Mouse (Mus musculus) embryonic facial prominence, embryonic 12.5 days (tissue): Measurements from ENCODE around the gene Ugt1a7c. TPM values are rescaled to one million over a fixed set of nuclear protein-coding genes. Genes with fewer than 3 reads are reported as not detected.

ENCODE experiments used
- ATAC-seq: fragments of 200-750 bp; cut with Nextera tagmentation; 2 replicates; pipeline ENCODE4 v1.8.0; 2017; ENCODE audit not compliant: insufficient number of reproducible peaks, insufficient read depth, low FRiP score, low TSS enrichment
- H3K27ac ChIP-seq: fragments of 300-500 bp; sonication (generic); 2 replicates; pipeline ENCODE4 v1.5.1; 2016; ENCODE audit warnings: mild to moderate bottlenecking
- H3K27me3 ChIP-seq: fragments of 300-500 bp; sonication (generic); 2 replicates; pipeline ENCODE4 v1.6.1; 2016; ENCODE audit warnings: mild to moderate bottlenecking, moderate library complexity
- H3K36me3 ChIP-seq: fragments of 300-500 bp; sonication (generic); 2 replicates; pipeline ENCODE4 v1.6.1; 2016; ENCODE audit warnings: mild to moderate bottlenecking
- H3K4me1 ChIP-seq: fragments of 300-500 bp; sonication (generic); 2 replicates; pipeline ENCODE4 v1.6.1; 2016
- H3K4me2 ChIP-seq: fragments of 300-500 bp; sonication (generic); replicated peaks from 2 replicates; pipeline ENCODE4 v1.6.1; 2016; ENCODE audit warnings: mild to moderate bottlenecking, moderate library complexity
- H3K4me3 ChIP-seq: fragments of 300-500 bp; sonication (generic); 2 replicates; pipeline ENCODE4 v1.5.1; 2016; ENCODE audit warnings: mild to moderate bottlenecking
- H3K9ac ChIP-seq: fragments of 300-500 bp; sonication (generic); 2 replicates; pipeline ENCODE4 v1.6.1; 2016; ENCODE audit warnings: mild to moderate bottlenecking, moderate library complexity
- H3K9me3 ChIP-seq: fragments of 300-500 bp; sonication (generic); 2 replicates; pipeline ENCODE4 v1.6.1; 2016; ENCODE audit warnings: mild to moderate bottlenecking, moderate library complexity
- WGBS: fragments of 180-500 bp; shearing (Covaris S2); methylation state at CpG from one replicate; pipeline ENCODE4 v1.1.7; 2016; 5-methylcytosine and 5-hydroxymethylcytosine counted together
- polyA plus RNA-seq: library from polyadenylated mRNA; unstranded; fragments of >200 nt; fragmentation: Nextera tagmentation; extraction: Ambion mirVana; gene quantifications from 2 replicates; pipeline ENCODE4 v1.2.1, GENCODE M21; 2016

Ugt1a7c gene
- polyA plus RNA-seq, 1 experiment from 2014 or later, result 0.63 TPM

DNA sequence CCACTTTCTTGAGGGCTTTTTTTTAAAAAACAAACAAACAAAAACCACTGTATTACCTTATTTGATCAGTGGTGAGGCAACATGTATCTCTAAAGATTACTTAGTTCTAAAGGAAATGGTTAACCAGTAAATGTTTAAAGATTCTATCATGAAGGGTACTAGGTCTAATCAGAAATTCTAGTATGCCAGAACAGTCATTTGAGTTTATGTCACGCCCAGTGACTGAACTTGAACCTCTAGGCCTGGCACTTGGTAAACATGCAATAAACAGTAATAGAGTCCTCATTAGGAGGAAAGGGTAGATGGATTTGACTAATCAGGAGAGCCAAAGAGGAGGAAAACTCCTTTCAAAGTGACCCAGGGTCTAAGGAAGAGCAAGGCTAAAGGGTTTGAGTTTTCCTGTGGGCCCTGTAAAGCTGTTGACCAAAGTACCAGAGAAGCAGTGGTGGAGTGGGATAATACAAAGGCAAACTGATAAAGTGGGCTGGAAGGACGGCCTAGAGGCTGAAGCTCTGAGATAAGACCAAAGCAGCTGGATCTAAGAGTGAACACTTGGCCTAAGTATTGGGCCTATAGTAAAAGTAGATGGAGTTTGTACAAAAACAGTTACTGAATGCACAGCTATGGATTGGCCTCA, 112.1 kb downstream of the Ugt1a7c start:
- H3K36me3 ChIP-seq, result no peaks in the 10 kb centered on the region
- no peaks in the 10 kb centered on the region for H3K27me3 ChIP-seq
- H3K4me2 ChIP-seq, result no peak overlapping the region
- no peak for ATAC-seq
- H3K27ac ChIP-seq, result no peak overlapping the region
- no peak overlapping the region for H3K4me3 ChIP-seq
- peaks cover 19% of the 10 kb centered on the region for H3K9me3 ChIP-seq
- peaks cover 6% of the 10 kb centered on the region for H3K4me1 ChIP-seq
- no peak overlapping the region for H3K9ac ChIP-seq
- WGBS, result 81% methylated on average over 2 of the region's 2 CpGs

DNA sequence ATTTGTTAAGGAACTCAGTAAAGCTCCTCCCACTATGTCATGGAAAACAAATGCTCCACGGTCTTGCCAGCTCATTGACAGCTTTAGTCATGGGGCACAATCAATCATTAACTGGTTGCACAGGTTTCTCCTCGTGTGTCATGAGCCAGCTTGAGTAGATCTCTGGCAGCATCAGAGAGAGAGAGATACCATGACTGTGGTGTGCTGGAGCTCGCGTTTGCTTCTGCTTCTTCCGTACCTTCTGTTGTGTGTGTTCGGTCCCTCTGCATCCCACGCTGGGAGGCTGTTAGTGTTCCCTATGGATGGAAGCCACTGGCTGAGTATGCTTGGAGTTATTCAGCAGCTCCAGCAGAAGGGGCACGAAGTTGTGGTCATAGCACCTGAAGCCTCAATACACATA, 117.0 kb downstream of the Ugt1a7c start, which contains the start of gene Ugt1a1:
Ugt1a1 (plus strand) TSS at position 148 of the 400 bp plus-strand sequence.
- Histone ChIP-seq H3K4me1 (no peaks in the 10 kb centered on the region), H3K4me3 (no peak within 1 kb of the TSS), H3K36me3 (no peaks in the 10 kb centered on the region), H3K27ac (no peak within 1 kb of the TSS), H3K4me2 (no peak within 1 kb of the TSS), H3K27me3 (no peaks in the 10 kb centered on the region), H3K9ac (no peak within 1 kb of the TSS), H3K9me3 (peaks cover 51% of the 10 kb centered on the region)
- 67% methylated on average over 8 of the region's 8 CpGs for WGBS
- peak; percentile 1; the same call in 1 of the 2 replicates for ATAC-seq

DNA sequence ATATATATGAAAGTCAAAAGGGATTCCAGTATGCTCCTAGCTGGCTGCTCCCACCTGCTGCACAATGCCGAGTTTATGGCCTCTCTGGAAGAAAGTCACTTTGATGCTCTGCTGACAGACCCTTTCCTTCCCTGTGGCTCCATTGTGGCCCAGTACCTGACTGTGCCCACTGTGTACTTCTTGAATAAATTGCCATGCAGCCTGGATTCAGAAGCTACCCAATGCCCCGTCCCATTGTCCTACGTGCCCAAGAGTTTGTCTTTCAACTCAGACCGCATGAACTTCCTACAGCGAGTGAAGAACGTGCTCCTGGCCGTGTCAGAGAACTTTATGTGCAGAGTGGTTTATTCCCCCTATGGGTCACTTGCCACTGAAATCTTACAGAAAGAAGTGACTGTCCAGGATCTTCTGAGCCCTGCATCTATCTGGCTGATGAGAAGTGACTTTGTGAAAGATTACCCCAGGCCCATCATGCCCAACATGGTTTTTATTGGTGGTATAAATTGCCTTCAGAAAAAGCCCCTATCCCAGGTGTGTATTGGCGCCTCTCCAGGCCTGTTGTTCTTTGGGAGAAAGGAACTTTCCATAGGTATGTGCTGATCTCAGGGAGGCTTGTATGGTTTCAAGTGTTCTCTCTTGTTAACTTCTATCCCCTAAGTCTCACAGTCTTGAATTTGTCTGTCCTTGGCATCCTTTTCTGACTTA, 117.6 kb downstream of the Ugt1a7c start:
- Histone ChIP-seq H3K27me3 (no peaks in the 10 kb centered on the region), H3K27ac (no peak overlapping the region), H3K4me2 (no peak overlapping the region), H3K36me3 (no peaks in the 10 kb centered on the region), H3K9me3 (peaks cover 57% of the 10 kb centered on the region), H3K4me3 (no peak overlapping the region), H3K4me1 (no peaks in the 10 kb centered on the region), H3K9ac (no peak overlapping the region)
- WGBS, result 62% methylated on average over 8 of the region's 8 CpGs
- no peak; the same call in 1 of the 2 replicates for ATAC-seq

DNA sequence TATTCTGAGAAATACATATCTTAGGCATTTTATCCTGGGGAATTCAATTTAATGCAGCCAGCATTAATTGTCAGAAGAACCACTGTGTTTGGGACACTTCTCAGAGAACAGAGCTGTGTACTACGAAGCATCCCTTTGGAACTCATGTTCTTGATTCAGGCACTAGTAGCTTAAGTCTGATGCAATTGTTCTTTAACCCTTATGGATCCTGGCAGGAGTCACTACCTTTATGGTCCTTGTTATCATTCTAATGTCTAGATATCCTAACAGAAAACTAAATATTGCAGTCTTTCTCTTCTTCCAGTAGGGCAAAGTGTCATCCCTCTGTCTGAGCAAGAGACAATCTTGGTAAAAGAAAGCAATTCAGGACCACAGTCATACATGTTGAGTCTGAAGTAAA, 118.2 kb downstream of the Ugt1a7c start:
- H3K36me3 ChIP-seq, result no peaks in the 10 kb centered on the region
- H3K27ac ChIP-seq, result no peak overlapping the region
- no peaks in the 10 kb centered on the region for H3K27me3 ChIP-seq
- no peaks in the 10 kb centered on the region for H3K4me1 ChIP-seq
- ATAC-seq, result no peak
- WGBS, result 75% methylated on average over 1 of the region's 1 CpGs
- peaks cover 60% of the 10 kb centered on the region for H3K9me3 ChIP-seq
- H3K4me3 ChIP-seq, result no peak overlapping the region
- no peak overlapping the region for H3K9ac ChIP-seq
- no peak overlapping the region for H3K4me2 ChIP-seq

DNA sequence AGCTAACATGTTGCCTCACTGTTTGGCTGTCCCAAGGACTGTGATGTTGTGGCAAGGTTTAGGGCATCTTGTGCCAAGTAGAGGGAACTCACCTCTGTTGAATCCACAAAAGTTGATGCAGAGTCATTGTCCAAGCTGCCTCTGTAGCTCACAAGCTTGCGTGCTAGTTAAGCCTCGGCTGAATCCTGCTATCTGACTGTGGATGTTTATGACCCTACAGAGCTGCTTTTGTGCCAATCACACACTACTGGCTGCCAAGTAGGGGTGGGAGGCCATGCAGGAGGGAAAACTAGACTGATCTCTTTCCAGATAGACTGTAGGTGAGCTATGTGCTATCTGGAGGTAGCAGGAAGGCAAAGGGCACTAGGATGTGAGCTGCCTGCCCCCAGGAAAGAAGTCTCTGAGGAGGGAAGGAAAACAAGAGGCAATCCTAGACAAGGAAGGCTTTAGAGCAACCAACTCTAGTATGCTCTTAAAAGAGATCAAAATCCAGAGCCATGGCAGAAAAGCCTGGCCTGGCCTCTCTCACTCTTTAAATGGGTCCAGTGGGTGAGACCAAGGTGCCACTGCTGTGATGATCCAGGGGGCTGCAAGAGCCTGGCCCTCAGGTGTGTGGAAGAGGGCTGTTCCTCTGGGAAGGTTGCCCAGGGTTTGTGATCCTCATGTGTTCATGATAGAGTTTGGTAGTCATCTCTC, 119.1 kb downstream of the Ugt1a7c start:
- no peaks in the 10 kb centered on the region for H3K36me3 ChIP-seq
- H3K27me3 ChIP-seq, result no peaks in the 10 kb centered on the region
- H3K4me1 ChIP-seq, result no peaks in the 10 kb centered on the region
- WGBS, result 81% methylated on average over 2 of the region's 2 CpGs
- ATAC-seq, result no peak
- no peak overlapping the region for H3K27ac ChIP-seq
- no peak overlapping the region for H3K9ac ChIP-seq
- H3K4me3 ChIP-seq, result no peak overlapping the region
- no peak overlapping the region for H3K4me2 ChIP-seq
- peaks cover 60% of the 10 kb centered on the region for H3K9me3 ChIP-seq

DNA sequence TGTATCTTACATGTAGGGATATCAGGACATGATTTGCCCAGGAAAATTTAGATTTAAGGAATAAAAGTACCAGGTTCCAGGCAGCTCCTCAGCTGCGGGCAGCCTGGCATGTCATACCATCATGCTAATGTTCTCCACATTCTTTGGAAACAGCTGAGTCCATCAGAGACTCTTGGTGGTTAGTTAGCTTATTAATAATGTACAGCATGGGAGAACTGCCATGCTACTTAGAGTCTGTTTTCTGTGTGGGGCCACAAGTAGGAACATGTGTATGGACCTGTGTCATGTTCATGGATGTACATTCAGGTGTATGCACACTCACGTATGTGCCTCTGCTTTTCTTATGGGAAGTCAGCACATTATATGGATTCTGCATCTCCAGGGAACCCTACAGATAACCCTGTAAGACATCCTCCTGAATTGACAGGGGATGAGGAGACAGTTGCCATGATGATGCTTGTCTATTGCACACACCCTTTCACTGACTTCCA, 119.6 kb downstream of the Ugt1a7c start:
- Histone ChIP-seq H3K27me3 (no peaks in the 10 kb centered on the region), H3K4me2 (no peak overlapping the region), H3K4me1 (no peaks in the 10 kb centered on the region), H3K4me3 (no peak overlapping the region), H3K27ac (no peak overlapping the region), H3K9me3 (peaks cover 60% of the 10 kb centered on the region), H3K9ac (no peak overlapping the region), H3K36me3 (no peaks in the 10 kb centered on the region)
- no peak for ATAC-seq
- WGBS, result 78% methylated on average over 2 of the region's 2 CpGs

DNA sequence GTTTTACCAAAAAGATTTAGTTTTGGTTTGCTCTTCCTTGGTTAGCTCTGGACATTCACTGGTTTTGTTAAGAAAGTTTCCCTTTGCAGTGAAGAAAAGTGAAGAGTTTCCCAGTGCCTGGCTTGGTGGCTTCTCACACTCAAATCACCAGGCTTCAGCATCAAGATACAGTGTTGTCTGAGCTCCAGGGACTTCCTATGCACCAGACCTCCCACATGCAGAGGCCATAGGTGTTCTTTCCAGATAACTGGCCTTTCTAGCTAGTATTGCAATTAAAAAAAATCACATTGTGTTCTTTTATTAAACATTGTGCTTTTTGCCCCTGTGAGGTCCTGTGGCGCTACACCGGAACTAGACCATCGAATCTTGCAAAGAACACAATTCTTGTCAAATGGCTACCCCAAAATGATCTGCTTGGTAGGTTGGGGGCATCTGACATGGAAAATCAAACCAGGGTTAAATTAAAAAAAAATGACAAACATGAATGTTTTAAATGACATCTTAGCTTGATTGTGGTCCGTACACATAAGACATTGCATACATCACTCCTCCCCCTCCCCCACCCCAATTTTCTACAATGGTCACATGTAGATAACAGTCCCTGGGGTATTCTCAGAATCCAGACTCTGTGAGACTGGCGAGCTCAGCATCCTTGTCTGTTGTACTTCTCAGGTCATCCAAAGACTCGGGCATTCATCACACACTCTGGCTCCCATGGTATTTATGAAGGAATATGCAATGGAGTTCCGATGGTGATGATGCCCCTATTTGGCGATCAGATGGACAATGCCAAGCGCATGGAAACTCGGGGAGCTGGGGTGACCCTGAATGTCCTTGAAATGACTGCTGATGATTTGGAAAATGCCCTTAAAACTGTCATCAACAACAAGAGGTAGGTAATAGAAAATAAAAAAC, 120.9 kb downstream of the Ugt1a7c start:
- Histone ChIP-seq H3K36me3 (no peaks in the 10 kb centered on the region), H3K4me2 (no peak overlapping the region), H3K27me3 (no peaks in the 10 kb centered on the region), H3K9me3 (peaks cover 60% of the 10 kb centered on the region), H3K4me3 (no peak overlapping the region), H3K27ac (no peak overlapping the region), H3K4me1 (no peaks in the 10 kb centered on the region), H3K9ac (no peak overlapping the region)
- 69% methylated on average over 10 of the region's 10 CpGs for WGBS
- ATAC-seq, result no peak

DNA sequence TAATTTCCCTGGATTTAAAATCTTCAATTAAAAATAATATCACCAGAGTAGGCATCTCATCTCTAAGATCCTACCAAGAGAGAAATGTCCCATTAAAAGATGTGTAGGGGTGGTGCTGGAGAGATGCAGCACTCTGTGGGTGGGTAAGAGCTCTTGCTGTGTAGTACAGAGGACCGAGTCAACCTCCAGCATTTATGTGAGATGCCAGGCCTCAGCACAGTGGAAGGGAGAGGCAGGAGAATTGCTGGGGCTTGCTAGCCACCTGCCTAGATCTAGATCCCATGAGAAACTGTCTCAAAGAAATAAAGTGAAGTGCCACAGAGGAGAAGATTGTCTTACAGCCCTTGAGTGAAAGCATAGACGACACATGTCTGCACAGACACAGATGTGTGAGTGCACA, 121.7 kb downstream of the Ugt1a7c start:
- Histone ChIP-seq H3K4me3 (no peak overlapping the region), H3K4me1 (no peaks in the 10 kb centered on the region), H3K4me2 (no peak overlapping the region), H3K36me3 (no peaks in the 10 kb centered on the region), H3K9ac (no peak overlapping the region), H3K27me3 (no peaks in the 10 kb centered on the region), H3K9me3 (peaks cover 56% of the 10 kb centered on the region), H3K27ac (no peak overlapping the region)
- ATAC-seq, result no peak
- WGBS, result 52% methylated on average over 2 of the region's 2 CpGs

DNA sequence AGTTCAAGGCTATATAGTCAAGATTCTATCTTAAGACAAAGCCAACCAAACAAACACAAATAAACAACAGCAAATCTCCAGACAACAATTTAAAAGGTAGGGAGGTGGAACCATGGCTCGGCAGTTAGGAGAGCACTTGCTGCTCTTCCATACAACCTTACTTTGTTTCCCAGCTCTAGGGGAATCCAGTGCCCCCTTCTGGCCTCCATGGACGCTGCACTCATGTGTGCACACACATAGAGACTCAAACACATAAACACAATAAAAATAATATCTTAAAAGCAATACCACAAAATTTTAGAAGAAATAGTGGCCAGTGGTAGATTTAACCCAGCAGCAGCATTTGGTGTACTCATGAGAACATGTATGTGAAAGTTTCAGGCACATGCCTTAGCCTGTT, 122.3 kb downstream of the Ugt1a7c start:
- H3K4me3 ChIP-seq, result no peak overlapping the region
- WGBS, result 58% methylated on average over 2 of the region's 2 CpGs
- H3K27me3 ChIP-seq, result no peaks in the 10 kb centered on the region
- no peak for ATAC-seq
- H3K4me1 ChIP-seq, result no peaks in the 10 kb centered on the region
- no peak overlapping the region for H3K27ac ChIP-seq
- H3K9ac ChIP-seq, result no peak overlapping the region
- no peak overlapping the region for H3K4me2 ChIP-seq
- H3K36me3 ChIP-seq, result no peaks in the 10 kb centered on the region
- peaks cover 50% of the 10 kb centered on the region for H3K9me3 ChIP-seq

DNA sequence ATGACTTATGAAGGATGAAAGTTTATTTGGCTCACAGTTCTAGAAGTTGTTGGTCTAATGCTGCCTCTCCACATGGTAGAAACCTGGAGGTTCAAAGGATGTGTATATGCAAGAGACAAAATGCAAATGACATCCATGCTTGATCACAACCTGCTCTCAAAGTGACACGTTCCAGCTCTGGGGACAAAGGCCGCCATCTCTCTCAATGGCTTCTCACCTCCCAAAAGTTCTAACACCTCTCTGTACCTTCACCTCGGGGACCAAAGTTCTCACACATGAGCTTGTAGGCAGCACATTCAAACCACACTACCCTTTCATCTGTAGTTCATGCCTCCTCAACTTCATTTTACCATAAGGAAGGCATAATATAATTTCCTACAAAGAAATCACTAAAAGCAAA, 122.7 kb downstream of the Ugt1a7c start:
- 40% methylated on average over 3 of the region's 3 CpGs for WGBS
- H3K9me3 ChIP-seq, result peaks cover 46% of the 10 kb centered on the region
- no peak for ATAC-seq

DNA sequence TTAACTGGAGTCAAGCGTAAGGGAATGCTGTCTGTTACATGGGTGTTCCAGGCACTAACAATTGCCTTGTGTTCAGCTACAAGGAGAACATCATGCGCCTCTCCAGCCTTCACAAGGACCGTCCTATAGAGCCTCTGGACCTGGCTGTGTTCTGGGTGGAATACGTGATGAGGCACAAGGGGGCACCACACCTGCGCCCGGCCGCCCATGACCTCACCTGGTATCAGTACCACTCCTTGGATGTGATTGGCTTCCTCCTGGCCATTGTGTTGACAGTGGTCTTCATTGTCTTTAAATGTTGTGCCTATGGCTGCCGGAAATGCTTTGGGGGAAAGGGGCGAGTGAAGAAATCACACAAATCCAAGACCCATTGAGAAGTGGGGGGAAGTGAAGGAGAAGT, 123.2 kb downstream of the Ugt1a7c start:
- no peak for ATAC-seq

More for the DNA sequence above, 122.7 kb downstream of the Ugt1a7c start:
- H3K9ac ChIP-seq, result no peak overlapping the region
- H3K4me3 ChIP-seq, result no peak overlapping the region
- H3K36me3 ChIP-seq, result no peaks in the 10 kb centered on the region
- no peak overlapping the region for H3K4me2 ChIP-seq
- H3K4me1 ChIP-seq, result no peaks in the 10 kb centered on the region
- H3K27me3 ChIP-seq, result no peaks in the 10 kb centered on the region
- no peak overlapping the region for H3K27ac ChIP-seq

More for the DNA sequence above, 123.2 kb downstream of the Ugt1a7c start:
- 74% methylated on average over 9 of the region's 9 CpGs for WGBS
- no peaks in the 10 kb centered on the region for H3K4me1 ChIP-seq
- no peak overlapping the region for H3K27ac ChIP-seq
- no peaks in the 10 kb centered on the region for H3K36me3 ChIP-seq
- no peak overlapping the region for H3K4me3 ChIP-seq
- H3K4me2 ChIP-seq, result no peak overlapping the region
- H3K9ac ChIP-seq, result no peak overlapping the region
- H3K27me3 ChIP-seq, result no peaks in the 10 kb centered on the region
- peaks cover 41% of the 10 kb centered on the region for H3K9me3 ChIP-seq
